Mouse (Mus musculus) stomach, embryonic 14.5 days (tissue): Measurements from ENCODE around the gene B4galt4. TPM values are rescaled to one million over a fixed set of nuclear protein-coding genes. Genes with fewer than 3 reads are reported as not detected.
A peak's percentile ranks its signal among the peaks of the same experiment; 100 is the strongest.

Experiments
- ATAC-seq: fragments of 200-750 bp; cut with Nextera tagmentation; 2 replicates; pipeline ENCODE4 v1.8.0; 2017; ENCODE audit warnings: low read depth, moderate TSS enrichment; ENCODE audit not compliant: insufficient number of reproducible peaks, insufficient read depth, low FRiP score
- H3K27ac ChIP-seq: fragments of 300-500 bp; sonication (generic); 2 replicates; pipeline ENCODE4 v1.5.1; 2014; ENCODE audit warnings: mild to moderate bottlenecking, low read length, moderate library complexity, mixed read lengths
- H3K27me3 ChIP-seq: fragments of 300-500 bp; sonication (generic); 2 replicates; pipeline ENCODE4 v1.6.1; 2014; ENCODE audit warnings: low read length, control low read depth, mixed read lengths; ENCODE audit not compliant: control insufficient read depth, insufficient read depth
- H3K36me3 ChIP-seq: fragments of 300-500 bp; sonication (generic); 2 replicates; pipeline ENCODE4 v1.6.1; 2014; ENCODE audit warnings: mild to moderate bottlenecking, control low read depth, low read length, moderate library complexity, mixed read lengths; ENCODE audit not compliant: control insufficient read depth, insufficient read depth
- H3K4me1 ChIP-seq: fragments of 300-500 bp; sonication (generic); 2 replicates; pipeline ENCODE4 v1.6.1; 2014; ENCODE audit warnings: low read length, control low read depth, mixed read lengths; ENCODE audit not compliant: control insufficient read depth, insufficient read depth
- H3K4me2 ChIP-seq: fragments of 300-500 bp; sonication (generic); replicated peaks from 2 replicates; pipeline ENCODE4 v1.6.1; 2014; ENCODE audit warnings: low read depth, low read length, control low read depth
- H3K4me3 ChIP-seq: fragments of 300-500 bp; sonication (generic); 2 replicates; pipeline ENCODE4 v1.5.1; 2014; ENCODE audit warnings: low read depth, low read length, control low read depth
- H3K9ac ChIP-seq: fragments of 300-500 bp; sonication (generic); replicated peaks from 2 replicates; pipeline ENCODE4 v1.6.1; 2014; ENCODE audit warnings: low read depth, mild to moderate bottlenecking, control low read depth, low read length, moderate library complexity, mixed read lengths
- H3K9me3 ChIP-seq: fragments of 300-500 bp; sonication (generic); 2 replicates; pipeline ENCODE4 v1.6.1; 2016; ENCODE audit warnings: low read depth, low read length, control low read depth; ENCODE audit not compliant: control insufficient read depth
- WGBS: fragments of 180-500 bp; shearing (Covaris S2); extraction: QIAGEN DNeasy Blood & Tissue Kit; methylation state at CpG from one replicate; pipeline ENCODE4 v1.1.7; 2014; 5-methylcytosine and 5-hydroxymethylcytosine counted together
- polyA plus RNA-seq: library from polyadenylated mRNA; unstranded; fragments of >200 nt; fragmentation: Nextera tagmentation; extraction: Ambion mirVana; gene quantifications from 2 replicates; pipeline ENCODE4 v1.2.1, GENCODE M21; 2014

The B4galt4 gene
- polyA plus RNA-seq, 1 experiment from 2014 or later: 25.1 TPM

- no peaks in the 10 kb centered on the region for H3K4me1 ChIP-seq
- H3K27ac ChIP-seq: no peak overlapping the region
- H3K36me3 ChIP-seq: no peaks in the 10 kb centered on the region
- no peak overlapping the region for H3K4me3 ChIP-seq
- WGBS: 92% methylated on average over 8 of the region's 9 CpGs
- H3K9ac ChIP-seq: no peak overlapping the region
- no peak overlapping the region for H3K4me2 ChIP-seq
- H3K9me3 ChIP-seq: no peaks in the 10 kb centered on the region
- H3K27me3 ChIP-seq: no peaks in the 10 kb centered on the region
- no peak for ATAC-seq
Measured at GRCm38 (mm10) chr16:38721377-38721776, 20.7 kb upstream of the B4galt4 start.

DNA sequence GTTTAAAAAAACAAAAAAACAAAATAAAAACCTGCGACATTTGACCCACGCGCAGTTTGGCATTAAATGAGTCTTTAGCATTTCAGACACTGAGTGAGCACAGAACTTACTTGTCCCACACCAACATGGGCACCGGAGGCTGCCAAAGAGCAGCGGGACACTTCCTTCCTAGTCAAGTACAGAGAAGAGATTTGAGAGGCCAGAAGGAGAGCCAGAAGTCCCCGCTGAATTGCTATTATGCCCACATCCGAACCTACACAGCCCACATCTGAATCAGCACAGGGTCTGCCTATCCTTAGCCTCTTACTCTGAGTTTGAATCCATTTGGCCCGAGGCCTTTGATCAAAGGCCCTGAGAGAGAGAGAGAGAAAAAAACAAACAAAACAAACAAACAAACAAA is 17.8 kb upstream of the B4galt4 start:
- Histone ChIP-seq H3K27me3 (no peaks in the 10 kb centered on the region), H3K4me3 (no peak overlapping the region), H3K27ac (no peak overlapping the region), H3K4me2 (no peak overlapping the region), H3K9ac (no peak overlapping the region), H3K4me1 (no peaks in the 10 kb centered on the region), H3K36me3 (no peaks in the 10 kb centered on the region), H3K9me3 (no peaks in the 10 kb centered on the region)
- ATAC-seq: no peak
- 79% methylated on average over 8 of the region's 8 CpGs for WGBS

DNA sequence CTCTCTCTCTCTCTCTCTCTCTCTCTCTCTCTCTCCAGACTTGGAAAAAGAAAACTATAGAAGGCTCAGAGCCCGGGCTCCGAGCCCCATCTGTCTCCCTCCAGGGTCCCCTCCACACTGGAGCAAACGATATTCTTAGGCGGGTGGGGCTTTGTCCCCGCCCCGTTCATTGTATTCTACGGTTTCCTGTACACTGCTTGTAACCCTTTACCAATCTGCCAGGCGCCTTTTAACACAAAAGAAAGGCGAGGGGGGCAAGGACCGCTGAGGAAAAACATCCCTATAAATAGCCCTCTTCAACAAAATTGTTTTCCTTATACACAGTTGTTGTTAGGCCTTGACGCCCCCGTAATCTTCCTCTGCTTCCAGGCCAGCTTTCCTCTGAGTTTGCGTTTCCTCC is 17.1 kb upstream of the B4galt4 start:
- H3K4me1 ChIP-seq: no peaks in the 10 kb centered on the region
- no peak overlapping the region for H3K27ac ChIP-seq
- H3K9me3 ChIP-seq: no peaks in the 10 kb centered on the region
- H3K4me3 ChIP-seq: no peak overlapping the region
- no peaks in the 10 kb centered on the region for H3K27me3 ChIP-seq
- H3K9ac ChIP-seq: no peak overlapping the region
- H3K4me2 ChIP-seq: no peak overlapping the region
- ATAC-seq: no peak
- WGBS: 71% methylated on average over 13 of the region's 13 CpGs
- H3K36me3 ChIP-seq: no peaks in the 10 kb centered on the region

DNA sequence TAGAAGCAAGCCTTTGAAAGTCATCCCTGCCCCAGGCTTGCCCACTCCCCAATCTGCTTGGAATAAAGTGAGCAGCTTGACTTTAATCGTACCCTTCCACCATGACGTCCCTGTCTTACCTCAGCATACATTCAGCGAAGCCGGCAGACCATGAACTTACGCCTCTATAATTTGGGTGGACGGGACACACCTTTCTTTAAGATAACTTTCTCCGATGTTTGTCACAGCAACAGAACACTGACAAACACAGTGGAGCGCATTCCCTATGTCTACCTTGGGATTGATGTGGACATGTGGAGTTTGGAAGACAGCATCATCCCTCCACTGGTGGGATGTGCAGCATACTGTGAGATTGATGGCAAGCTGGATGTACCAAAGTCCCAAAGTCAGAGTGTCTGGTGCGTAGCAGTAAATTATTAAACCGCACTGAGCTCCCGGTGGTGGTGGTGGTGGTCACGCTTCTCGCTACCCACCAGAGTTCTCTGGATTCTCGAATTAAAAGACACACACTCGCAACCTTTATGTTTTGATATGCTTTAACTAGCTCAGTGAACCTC is 13.4 kb upstream of the B4galt4 start:
- Histone ChIP-seq H3K27ac (no peak overlapping the region), H3K4me2 (no peak overlapping the region), H3K27me3 (no peaks in the 10 kb centered on the region), H3K4me3 (no peak overlapping the region), H3K9me3 (no peaks in the 10 kb centered on the region), H3K9ac (no peak overlapping the region), H3K4me1 (no peaks in the 10 kb centered on the region), H3K36me3 (no peaks in the 10 kb centered on the region)
- no peak for ATAC-seq
- 90% methylated on average over 15 of the region's 15 CpGs for WGBS

- ATAC-seq: no peak
Measured at GRCm38 (mm10) chr16:38729139-38729538, 12.9 kb upstream of the B4galt4 start.

GRCm38 (mm10) chr16:38729610-38730288 is 12.3 kb upstream of the B4galt4 start:
- Histone ChIP-seq H3K27me3 (no peaks in the 10 kb centered on the region), H3K9me3 (no peaks in the 10 kb centered on the region), H3K36me3 (no peaks in the 10 kb centered on the region), H3K4me2 (peak overlapping the region; percentile 19), H3K27ac (no peak overlapping the region), H3K9ac (no peak overlapping the region), H3K4me3 (no peak overlapping the region), H3K4me1 (no peaks in the 10 kb centered on the region)
- 46% methylated on average over 15 of the region's 15 CpGs for WGBS
- ATAC-seq: peak; percentile 63; the same call in 1 of the 2 replicates

More at GRCm38 (mm10) chr16:38729139-38729538, 12.9 kb upstream of the B4galt4 start:
- Histone ChIP-seq H3K4me2 (no peak overlapping the region), H3K4me3 (no peak overlapping the region), H3K9ac (no peak overlapping the region), H3K4me1 (no peaks in the 10 kb centered on the region), H3K27ac (no peak overlapping the region), H3K9me3 (no peaks in the 10 kb centered on the region), H3K27me3 (no peaks in the 10 kb centered on the region), H3K36me3 (no peaks in the 10 kb centered on the region)
- WGBS: 75% methylated on average over 6 of the region's 6 CpGs

DNA sequence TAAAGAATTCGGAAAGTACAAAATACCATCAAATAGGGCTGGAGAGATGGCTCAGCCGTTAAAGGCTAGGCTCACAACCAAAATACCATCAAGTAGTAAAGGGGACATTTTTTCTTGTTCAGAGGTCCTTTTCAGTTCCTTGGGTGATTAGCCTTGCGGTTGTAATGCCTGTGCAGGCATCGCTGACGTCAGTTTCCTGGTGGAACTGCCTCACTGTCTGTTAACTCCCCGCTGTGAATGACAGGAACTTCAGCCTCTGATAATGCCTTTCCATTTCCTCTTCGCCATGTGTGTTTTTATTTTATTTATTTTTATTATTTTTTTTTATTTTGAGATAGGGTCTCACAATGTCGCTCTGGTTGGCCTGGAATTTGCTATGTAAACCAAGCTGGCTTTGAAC is 11.1 kb upstream of the B4galt4 start:
- Histone ChIP-seq H3K4me2 (no peak overlapping the region), H3K27me3 (no peaks in the 10 kb centered on the region), H3K36me3 (no peaks in the 10 kb centered on the region), H3K4me3 (no peak overlapping the region), H3K9ac (no peak overlapping the region), H3K9me3 (no peaks in the 10 kb centered on the region), H3K4me1 (no peaks in the 10 kb centered on the region), H3K27ac (no peak overlapping the region)
- 53% methylated on average over 8 of the region's 8 CpGs for WGBS
- ATAC-seq: no peak

DNA sequence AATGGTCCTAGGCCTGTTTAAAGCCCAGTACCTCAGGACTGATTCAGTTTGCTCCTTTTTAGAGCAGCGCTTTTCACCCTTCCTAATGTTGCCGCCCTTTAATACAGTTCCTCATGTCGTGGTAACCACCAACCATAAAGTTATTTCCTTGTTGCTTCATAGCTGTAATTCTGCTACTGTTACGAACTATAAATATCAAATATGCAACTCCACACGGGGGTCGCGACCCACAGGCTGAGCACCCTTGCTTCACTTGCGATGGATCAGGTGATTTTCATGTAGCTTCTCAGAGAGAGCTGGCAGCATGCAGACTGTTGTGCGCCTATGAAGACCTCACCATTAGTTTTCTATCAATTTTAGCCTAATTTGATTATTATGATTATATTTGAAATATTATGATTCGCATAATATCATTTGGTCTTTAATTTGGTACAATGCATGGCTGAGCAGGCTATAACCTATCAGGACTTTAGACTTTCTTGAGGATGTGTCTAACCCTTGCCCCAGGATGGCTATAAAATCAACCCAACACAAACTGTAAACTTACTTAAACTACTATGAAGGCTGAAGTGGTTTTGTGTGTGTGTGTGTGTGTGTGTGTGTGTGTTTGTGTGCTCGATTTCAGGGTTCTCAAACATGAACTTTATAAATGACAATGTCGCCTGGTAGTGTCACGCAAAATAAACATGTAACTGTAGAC is 710 bp upstream of the B4galt4 start:
- 80% methylated on average over 13 of the region's 13 CpGs for WGBS
- H3K9ac ChIP-seq: no peak overlapping the region
- peak overlapping the region; percentile 80 for H3K4me3 ChIP-seq
- no peaks in the 10 kb centered on the region for H3K36me3 ChIP-seq
- no peaks in the 10 kb centered on the region for H3K4me1 ChIP-seq
- H3K27ac ChIP-seq: no peak overlapping the region
- ATAC-seq: no peak
- H3K9me3 ChIP-seq: no peaks in the 10 kb centered on the region
- H3K27me3 ChIP-seq: no peaks in the 10 kb centered on the region
- H3K4me2 ChIP-seq: peak overlapping the region; percentile 55
